Mouse (Mus musculus) megakaryocyte-erythroid progenitor cell, adult 5-6 weeks (primary cell): Measurements from ENCODE around the gene Vcl. TPM values are rescaled to one million over a fixed set of nuclear protein-coding genes. Genes with fewer than 3 reads are reported as not detected.

ENCODE experiments used
- total RNA-seq, 2 experiments: library from RNA; stranded (forward) in 1 of 2; stranded (reverse) in 1 of 2; fragments of 200-1000, 215-1000 nt in 1 of 2; fragments of >200 nt in 1 of 2; fragmentation: Nextera tagmentation in 1 of 2; gene quantifications; 2 replicates each; pipeline ENCODE4 v1.2.3; 2014 to 2017

Gene Vcl
- total RNA-seq, 2 experiments from 2014 or later, result 56.7 to 63.7 TPM

Other genes with a start within 250 kb of the Vcl start
- gene Fut11, start 234.4 kb upstream of the Vcl start, total RNA-seq (2014; fragmentation: Nextera tagmentation), result 6.7 and 8.6 TPM in 2 replicates
- gene Fut11, start 234.4 kb upstream of the Vcl start, total RNA-seq (2017), result 2.7 and 3.7 TPM in 2 replicates
- gene Chchd1, start 226.4 kb upstream of the Vcl start, total RNA-seq (2014; fragmentation: Nextera tagmentation), result 202 and 239 TPM in 2 replicates
- 102 and 122 TPM in 2 replicates for gene Chchd1, start 226.4 kb upstream of the Vcl start, total RNA-seq (2017)
- gene Zswim8, start 221.8 kb upstream of the Vcl start, total RNA-seq (2014; fragmentation: Nextera tagmentation), result 34.3 and 35.6 TPM in 2 replicates
- gene Zswim8, start 221.8 kb upstream of the Vcl start, total RNA-seq (2017), result 16.5 and 22.0 TPM in 2 replicates
- gene Ndst2, start 194.8 kb upstream of the Vcl start, total RNA-seq (2014; fragmentation: Nextera tagmentation), result 81.5 and 88.9 TPM in 2 replicates
- 15.1 and 19.4 TPM in 2 replicates for gene Ndst2, start 194.8 kb upstream of the Vcl start, total RNA-seq (2017)
- 7.1 and 30.8 TPM in 2 replicates for gene Camk2g, start 135.3 kb upstream of the Vcl start, total RNA-seq (2014; fragmentation: Nextera tagmentation)
- 33.0 and 34.8 TPM in 2 replicates for gene Camk2g, start 135.3 kb upstream of the Vcl start, total RNA-seq (2017)
- not detected in 2 replicates for gene Plau, start 92.7 kb upstream of the Vcl start, total RNA-seq (2014; fragmentation: Nextera tagmentation)
- gene Plau, start 92.7 kb upstream of the Vcl start, total RNA-seq (2017), result 0.38 TPM in 1 of 2 replicates, not detected in the other
- gene Ap3m1, start 123.1 kb downstream of the Vcl start, total RNA-seq (2014; fragmentation: Nextera tagmentation), result 35.0 and 45.5 TPM in 2 replicates
- 35.5 and 47.5 TPM in 2 replicates for gene Ap3m1, start 123.1 kb downstream of the Vcl start, total RNA-seq (2017)
- gene Adk, start 123.2 kb downstream of the Vcl start, total RNA-seq (2014; fragmentation: Nextera tagmentation), result 122 and 138 TPM in 2 replicates
- 168 and 190 TPM in 2 replicates for gene Adk, start 123.2 kb downstream of the Vcl start, total RNA-seq (2017)